Mouse (Mus musculus): ENCODE measurements at regions not wholly inside any gene's neighbourhood (a gene's known extent, or its start where the extent isn't known, plus 50 kb on each side); places are given as distances from the start of the nearest gene placed in this dataset.

DNA sequence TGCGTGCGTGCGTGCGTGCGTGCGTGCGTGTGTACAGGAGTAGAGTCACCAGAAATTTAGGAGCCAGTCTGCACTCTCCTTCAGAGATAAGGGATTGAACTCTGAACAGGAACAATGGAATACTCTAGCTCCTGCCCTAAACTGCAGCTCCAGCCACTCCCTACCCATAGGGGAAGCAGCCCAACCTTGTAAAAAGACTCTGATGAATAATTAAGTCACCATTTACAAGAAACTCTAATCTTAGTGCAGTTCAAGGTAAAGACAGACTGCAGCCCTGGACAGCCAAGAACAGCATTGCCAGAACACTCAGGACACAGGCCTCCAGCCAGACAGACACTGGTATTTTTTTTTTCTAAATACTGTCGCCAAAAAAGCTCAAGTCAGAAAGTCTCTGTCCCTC, 198.9 kb upstream of the Trib2 start:
- Histone ChIP-seq H3K27ac (ENCODE audit: low read length) (no peak overlapping the region), H3K9me3 (ENCODE audit: control insufficient read depth, low read depth, low read length) (no peaks in the 10 kb centered on the region)
- WGBS: 89% methylated on average over 8 of the region's 8 CpGs

DNA sequence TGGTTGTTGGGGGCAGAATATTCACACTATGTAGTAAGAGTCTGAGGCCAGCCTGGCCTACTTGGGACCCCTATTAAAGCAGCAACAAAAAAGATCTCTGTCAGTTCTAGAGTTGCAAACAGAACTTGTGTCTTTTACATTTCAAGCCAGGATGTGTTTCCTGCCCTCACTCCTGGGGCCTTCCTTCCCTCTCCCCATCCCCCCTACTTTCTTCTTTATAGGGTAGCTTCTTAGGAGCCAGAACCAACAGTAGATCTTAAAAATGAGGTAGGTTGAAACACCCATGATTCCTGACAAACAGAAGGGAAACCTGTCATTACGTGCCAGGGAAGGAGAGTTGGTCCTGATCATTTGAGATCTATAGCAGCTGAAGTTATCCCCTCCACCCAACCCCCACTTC, 198.0 kb upstream of the Trib2 start:
- no peak for ATAC-seq (ENCODE audit: insufficient number of reproducible peaks, insufficient read depth, low FRiP score, low read depth)
- Histone ChIP-seq H3K27ac (ENCODE audit: low read length) (no peak overlapping the region), H3K27me3 (ENCODE audit: control insufficient read depth, insufficient read depth, low read length) (no peaks in the 10 kb centered on the region), H3K4me3 (ENCODE audit: low read depth, low read length) (no peak overlapping the region), H3K4me2 (replicated peaks; ENCODE audit: low read depth, low read length) (no peak overlapping the region), H3K9me3 (ENCODE audit: control insufficient read depth, low read depth, low read length) (no peaks in the 10 kb centered on the region), H3K4me1 (ENCODE audit: control insufficient read depth, insufficient read depth, low read length) (no peaks in the 10 kb centered on the region), H3K9ac (replicated peaks; ENCODE audit: low read depth, low read length) (no peak overlapping the region), H3K36me3 (ENCODE audit: control insufficient read depth, insufficient read depth, low read length) (no peaks in the 10 kb centered on the region)
- 84% methylated on average over 1 of the region's 1 CpGs for WGBS

More for the DNA sequence above, 198.9 kb upstream of the Trib2 start:
- no peaks in the 10 kb centered on the region for H3K27me3 ChIP-seq (ENCODE audit: control insufficient read depth, insufficient read depth, low read length)
- no peaks in the 10 kb centered on the region for H3K4me1 ChIP-seq (ENCODE audit: control insufficient read depth, insufficient read depth, low read length)
- H3K4me2 ChIP-seq (replicated peaks; ENCODE audit: low read depth, low read length): no peak overlapping the region
- H3K36me3 ChIP-seq (ENCODE audit: control insufficient read depth, insufficient read depth, low read length): no peaks in the 10 kb centered on the region
- ATAC-seq (ENCODE audit: insufficient number of reproducible peaks, insufficient read depth, low FRiP score, low read depth): peak; percentile 28; the same call in 1 of the 2 replicates
- H3K9ac ChIP-seq (replicated peaks; ENCODE audit: low read depth, low read length): no peak overlapping the region
- no peak overlapping the region for H3K4me3 ChIP-seq (ENCODE audit: low read depth, low read length)

DNA sequence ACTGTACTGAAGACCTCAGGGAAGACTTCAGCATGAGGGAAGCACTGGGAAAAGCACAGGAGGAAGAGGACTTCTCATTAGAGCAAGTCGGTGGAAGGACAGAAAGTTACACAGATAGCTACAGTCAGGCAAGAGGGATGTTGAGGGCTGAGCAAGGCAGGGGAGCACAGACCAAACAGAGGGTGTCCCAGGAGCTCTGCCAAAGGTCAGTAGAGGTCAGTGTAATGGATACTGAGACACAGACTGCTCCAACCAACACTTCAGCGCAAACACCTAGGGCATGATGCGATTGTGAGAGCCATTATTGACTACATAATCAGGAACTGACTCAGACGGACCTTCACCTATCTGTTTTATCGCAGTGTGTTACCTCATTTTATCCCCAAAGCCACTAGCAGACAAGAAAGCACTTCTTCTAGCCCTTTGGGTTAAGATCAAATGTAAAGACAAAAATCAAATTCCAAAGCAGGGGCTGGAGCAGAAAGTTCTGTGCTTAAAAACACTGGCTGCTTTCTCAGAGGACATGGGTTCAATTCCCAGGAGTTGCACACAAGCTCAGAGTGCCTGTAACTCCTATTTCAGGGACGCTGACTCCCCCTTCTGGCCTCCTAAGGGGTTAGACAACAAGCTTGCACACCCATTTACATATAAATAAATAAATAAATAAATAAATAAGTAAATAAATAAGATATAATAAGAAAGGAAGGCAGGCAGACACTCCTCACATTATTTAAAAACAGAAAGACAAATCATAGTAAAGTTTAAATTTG, 197.3 kb upstream of the Trib2 start:
- no peaks in the 10 kb centered on the region for H3K9me3 ChIP-seq (ENCODE audit: control insufficient read depth, low read depth, low read length)
- no peak overlapping the region for H3K9ac ChIP-seq (replicated peaks; ENCODE audit: low read depth, low read length)
- no peaks in the 10 kb centered on the region for H3K4me1 ChIP-seq (ENCODE audit: control insufficient read depth, insufficient read depth, low read length)
- H3K4me3 ChIP-seq (ENCODE audit: low read depth, low read length): no peak overlapping the region
- H3K4me2 ChIP-seq (replicated peaks; ENCODE audit: low read depth, low read length): no peak overlapping the region
- H3K36me3 ChIP-seq (ENCODE audit: control insufficient read depth, insufficient read depth, low read length): no peaks in the 10 kb centered on the region
- H3K27me3 ChIP-seq (ENCODE audit: control insufficient read depth, insufficient read depth, low read length): no peaks in the 10 kb centered on the region
- H3K27ac ChIP-seq (ENCODE audit: low read length): no peak overlapping the region
- ATAC-seq (ENCODE audit: insufficient number of reproducible peaks, insufficient read depth, low FRiP score, low read depth): no peak
- WGBS: 85% methylated on average over 6 of the region's 6 CpGs

DNA sequence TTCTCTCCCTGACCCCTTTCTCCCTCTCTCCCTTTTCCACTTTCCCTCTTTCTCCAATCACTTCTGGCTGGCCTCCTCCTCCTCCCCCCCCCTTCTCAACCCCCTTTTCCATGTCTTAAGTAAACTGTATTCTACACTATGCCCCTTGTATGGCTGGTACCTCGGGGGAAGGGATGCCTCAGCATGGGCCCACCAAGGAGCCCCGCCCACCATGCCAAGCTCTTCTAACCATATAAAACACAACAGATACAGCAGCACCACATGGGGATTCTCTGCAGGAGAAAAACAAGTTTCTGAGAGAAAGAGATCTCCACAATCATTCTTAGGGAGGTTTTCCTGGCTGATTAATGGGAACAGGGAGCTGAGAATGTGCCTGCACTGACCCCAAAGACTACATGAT, 196.6 kb upstream of the Trib2 start:
- no peak overlapping the region for H3K4me2 ChIP-seq (replicated peaks; ENCODE audit: low read depth, low read length)
- no peak overlapping the region for H3K9ac ChIP-seq (replicated peaks; ENCODE audit: low read depth, low read length)
- ATAC-seq (ENCODE audit: insufficient number of reproducible peaks, insufficient read depth, low FRiP score, low read depth): no peak
- H3K9me3 ChIP-seq (ENCODE audit: control insufficient read depth, low read depth, low read length): no peaks in the 10 kb centered on the region
- H3K4me3 ChIP-seq (ENCODE audit: low read depth, low read length): no peak overlapping the region
- no peaks in the 10 kb centered on the region for H3K4me1 ChIP-seq (ENCODE audit: control insufficient read depth, insufficient read depth, low read length)
- WGBS: 69% methylated on average over 2 of the region's 2 CpGs
- no peaks in the 10 kb centered on the region for H3K27me3 ChIP-seq (ENCODE audit: control insufficient read depth, insufficient read depth, low read length)
- H3K27ac ChIP-seq (ENCODE audit: low read length): no peak overlapping the region
- H3K36me3 ChIP-seq (ENCODE audit: control insufficient read depth, insufficient read depth, low read length): no peaks in the 10 kb centered on the region

DNA sequence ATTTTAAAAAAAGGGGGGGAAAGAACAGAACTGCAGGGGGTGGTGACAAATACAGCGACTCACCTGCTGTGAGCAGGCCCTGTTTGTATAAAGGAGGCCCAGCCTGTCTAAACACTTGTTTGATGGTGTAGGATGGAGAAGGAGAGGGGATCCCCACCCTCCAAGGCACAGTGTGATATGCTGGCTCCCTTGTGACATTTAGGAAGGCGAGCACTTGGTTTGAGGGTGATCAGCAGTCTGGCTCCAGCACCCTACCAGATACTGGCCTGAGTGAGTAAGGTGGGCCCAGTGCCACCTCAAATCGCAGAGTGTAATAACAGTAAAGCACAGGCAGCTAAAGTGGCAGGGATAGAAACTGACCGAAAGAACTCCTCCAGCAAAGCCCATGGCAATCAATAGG, 195.4 kb upstream of the Trib2 start:
- H3K4me2 ChIP-seq (replicated peaks; ENCODE audit: low read depth, low read length): no peak overlapping the region
- no peaks in the 10 kb centered on the region for H3K9me3 ChIP-seq (ENCODE audit: control insufficient read depth, low read depth, low read length)
- H3K4me3 ChIP-seq (ENCODE audit: low read depth, low read length): no peak overlapping the region
- H3K4me1 ChIP-seq (ENCODE audit: control insufficient read depth, insufficient read depth, low read length): no peaks in the 10 kb centered on the region
- 60% methylated on average over 4 of the region's 4 CpGs for WGBS
- no peak overlapping the region for H3K9ac ChIP-seq (replicated peaks; ENCODE audit: low read depth, low read length)
- no peak for ATAC-seq (ENCODE audit: insufficient number of reproducible peaks, insufficient read depth, low FRiP score, low read depth)
- no peaks in the 10 kb centered on the region for H3K36me3 ChIP-seq (ENCODE audit: control insufficient read depth, insufficient read depth, low read length)
- no peaks in the 10 kb centered on the region for H3K27me3 ChIP-seq (ENCODE audit: control insufficient read depth, insufficient read depth, low read length)
- no peak overlapping the region for H3K27ac ChIP-seq (ENCODE audit: low read length)

DNA sequence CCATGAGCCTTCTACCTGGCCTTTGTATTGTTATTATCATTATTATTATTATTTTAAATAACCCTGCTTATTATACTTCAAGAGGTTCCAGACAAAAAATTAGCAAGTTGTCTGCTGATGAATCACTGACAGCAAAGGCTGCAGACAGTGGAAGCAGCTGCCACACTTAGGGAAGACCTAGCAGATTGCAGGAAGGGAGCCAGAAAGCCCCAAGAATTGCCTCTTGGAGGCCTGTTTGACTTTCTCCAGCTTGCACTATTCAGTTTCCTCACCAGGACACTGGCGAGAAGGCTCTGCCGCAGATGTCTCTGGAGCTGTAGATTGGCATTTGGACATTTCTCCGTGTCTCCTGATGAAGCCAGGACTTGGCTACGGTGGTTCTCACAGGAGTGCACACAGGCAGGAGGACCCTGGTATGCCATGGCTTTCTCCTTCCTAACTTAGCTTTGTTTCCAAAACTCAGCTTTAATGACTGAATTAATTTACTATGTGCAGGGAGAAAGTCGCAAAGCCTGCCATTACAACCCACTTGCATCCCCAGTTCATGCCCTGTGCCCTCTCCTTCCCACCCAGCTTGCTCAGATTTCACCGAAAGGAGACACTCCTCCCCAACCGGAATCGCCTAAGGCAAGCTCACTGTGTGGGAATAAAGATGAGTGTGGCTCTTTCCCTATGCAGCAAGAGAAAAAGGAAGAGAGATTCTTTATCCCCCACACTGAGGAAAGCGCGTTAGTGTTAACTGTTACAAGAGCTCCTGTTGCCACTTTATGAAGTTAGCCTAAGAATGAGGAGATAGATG, 193.3 kb upstream of the Trib2 start:
- Histone ChIP-seq H3K36me3 (ENCODE audit: control insufficient read depth, insufficient read depth, low read length) (no peaks in the 10 kb centered on the region), H3K4me1 (ENCODE audit: control insufficient read depth, insufficient read depth, low read length) (no peaks in the 10 kb centered on the region), H3K4me3 (ENCODE audit: low read depth, low read length) (no peak overlapping the region), H3K9ac (replicated peaks; ENCODE audit: low read depth, low read length) (no peak overlapping the region), H3K27ac (ENCODE audit: low read length) (no peak overlapping the region), H3K4me2 (replicated peaks; ENCODE audit: low read depth, low read length) (no peak overlapping the region), H3K27me3 (ENCODE audit: control insufficient read depth, insufficient read depth, low read length) (no peaks in the 10 kb centered on the region), H3K9me3 (ENCODE audit: control insufficient read depth, low read depth, low read length) (no peaks in the 10 kb centered on the region)
- WGBS: 71% methylated on average over 10 of the region's 10 CpGs
- ATAC-seq (ENCODE audit: insufficient number of reproducible peaks, insufficient read depth, low FRiP score, low read depth): no peak

DNA sequence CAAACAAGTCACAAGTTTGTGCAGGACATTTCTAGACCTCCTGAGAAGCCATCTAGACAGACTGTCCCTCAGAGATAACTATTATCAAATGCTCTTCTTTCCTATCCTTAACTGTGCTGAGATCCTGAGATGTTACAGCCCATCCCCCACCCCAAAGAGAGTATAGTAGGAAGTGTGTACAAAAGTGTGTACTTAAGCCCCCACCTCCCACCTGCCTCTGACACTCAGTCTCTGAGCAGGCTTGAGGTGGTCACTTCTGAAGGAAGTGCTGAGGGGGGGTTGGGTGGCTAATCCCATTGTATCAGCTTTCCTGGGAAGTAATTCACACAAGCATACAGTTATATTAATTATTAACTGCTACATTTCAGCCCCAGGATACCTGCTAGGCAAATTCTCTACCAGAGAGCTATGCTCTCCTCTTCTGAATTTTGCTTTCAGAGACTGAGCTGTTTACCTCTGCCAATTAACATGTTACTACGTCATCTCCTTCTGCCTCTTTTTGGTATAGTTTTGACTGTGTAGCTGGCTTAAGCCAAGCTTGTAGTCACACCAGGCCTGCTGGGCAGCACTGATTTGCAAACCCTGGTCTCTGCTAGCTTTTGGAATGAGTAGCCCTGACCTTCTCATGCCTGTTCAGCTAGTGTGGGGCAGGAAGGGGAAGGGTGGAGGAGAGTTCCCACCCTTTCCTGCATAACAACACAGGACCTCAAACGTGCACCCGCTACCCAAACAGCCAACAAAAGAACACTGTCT, 192.2 kb upstream of the Trib2 start:
- no peaks in the 10 kb centered on the region for H3K36me3 ChIP-seq (ENCODE audit: control insufficient read depth, insufficient read depth, low read length)
- no peaks in the 10 kb centered on the region for H3K9me3 ChIP-seq (ENCODE audit: control insufficient read depth, low read depth, low read length)
- WGBS: 50% methylated on average over 3 of the region's 3 CpGs
- no peak overlapping the region for H3K4me3 ChIP-seq (ENCODE audit: low read depth, low read length)
- H3K4me2 ChIP-seq (replicated peaks; ENCODE audit: low read depth, low read length): no peak overlapping the region
- H3K9ac ChIP-seq (replicated peaks; ENCODE audit: low read depth, low read length): no peak overlapping the region
- no peaks in the 10 kb centered on the region for H3K4me1 ChIP-seq (ENCODE audit: control insufficient read depth, insufficient read depth, low read length)
- ATAC-seq (ENCODE audit: insufficient number of reproducible peaks, insufficient read depth, low FRiP score, low read depth): peak; percentile 65
- H3K27me3 ChIP-seq (ENCODE audit: control insufficient read depth, insufficient read depth, low read length): no peaks in the 10 kb centered on the region
- H3K27ac ChIP-seq (ENCODE audit: low read length): no peak overlapping the region; the same call in 1 of the 2 replicates

DNA sequence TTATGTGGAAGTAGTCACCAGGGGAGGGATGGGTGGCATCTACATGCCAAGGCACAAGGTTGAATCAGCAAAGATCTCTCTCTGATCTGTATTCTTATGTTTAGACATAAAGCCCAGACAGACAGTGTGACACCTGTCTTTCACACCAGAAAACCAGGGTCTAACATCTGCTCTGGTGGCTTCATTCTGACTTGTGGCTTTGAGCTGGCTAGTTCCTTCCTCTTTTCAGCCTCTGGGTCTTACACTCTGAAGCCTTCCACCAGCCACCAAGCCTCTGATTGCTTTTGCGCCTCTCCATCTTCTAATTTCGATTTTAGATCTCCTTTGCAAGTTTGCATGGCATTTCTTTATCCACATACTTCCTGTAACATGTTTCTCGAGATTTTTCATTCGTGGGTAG, 191.5 kb upstream of the Trib2 start:
- H3K4me3 ChIP-seq (ENCODE audit: low read depth, low read length): no peak overlapping the region
- H3K9ac ChIP-seq (replicated peaks; ENCODE audit: low read depth, low read length): no peak overlapping the region
- ATAC-seq (ENCODE audit: insufficient number of reproducible peaks, insufficient read depth, low FRiP score, low read depth): no peak
- H3K4me1 ChIP-seq (ENCODE audit: control insufficient read depth, insufficient read depth, low read length): no peaks in the 10 kb centered on the region
- 79% methylated on average over 4 of the region's 4 CpGs for WGBS
- H3K36me3 ChIP-seq (ENCODE audit: control insufficient read depth, insufficient read depth, low read length): no peaks in the 10 kb centered on the region
- H3K27ac ChIP-seq (ENCODE audit: low read length): no peak overlapping the region; the same call in 1 of the 2 replicates
- no peaks in the 10 kb centered on the region for H3K27me3 ChIP-seq (ENCODE audit: control insufficient read depth, insufficient read depth, low read length)
- H3K9me3 ChIP-seq (ENCODE audit: control insufficient read depth, low read depth, low read length): no peaks in the 10 kb centered on the region
- H3K4me2 ChIP-seq (replicated peaks; ENCODE audit: low read depth, low read length): no peak overlapping the region
